Mouse (Mus musculus) adipocyte (in vitro differentiated cells): ENCODE results near the gene Slc39a5.

Source experiments
- DNase-seq: peaks from one replicate; pipeline ENCODE4 v3.0.0-alpha.2; 2016; ENCODE audit warnings: low spot score

Gene Slc39a5

GRCm38 (mm10) chr10:128376099-128376454, 25.0 kb downstream of the Slc39a5 start:
- no peak for DNase-seq

GRCm38 (mm10) chr10:128374393-128374792, 26.6 kb downstream of the Slc39a5 start:
- no peak for DNase-seq

DNA sequence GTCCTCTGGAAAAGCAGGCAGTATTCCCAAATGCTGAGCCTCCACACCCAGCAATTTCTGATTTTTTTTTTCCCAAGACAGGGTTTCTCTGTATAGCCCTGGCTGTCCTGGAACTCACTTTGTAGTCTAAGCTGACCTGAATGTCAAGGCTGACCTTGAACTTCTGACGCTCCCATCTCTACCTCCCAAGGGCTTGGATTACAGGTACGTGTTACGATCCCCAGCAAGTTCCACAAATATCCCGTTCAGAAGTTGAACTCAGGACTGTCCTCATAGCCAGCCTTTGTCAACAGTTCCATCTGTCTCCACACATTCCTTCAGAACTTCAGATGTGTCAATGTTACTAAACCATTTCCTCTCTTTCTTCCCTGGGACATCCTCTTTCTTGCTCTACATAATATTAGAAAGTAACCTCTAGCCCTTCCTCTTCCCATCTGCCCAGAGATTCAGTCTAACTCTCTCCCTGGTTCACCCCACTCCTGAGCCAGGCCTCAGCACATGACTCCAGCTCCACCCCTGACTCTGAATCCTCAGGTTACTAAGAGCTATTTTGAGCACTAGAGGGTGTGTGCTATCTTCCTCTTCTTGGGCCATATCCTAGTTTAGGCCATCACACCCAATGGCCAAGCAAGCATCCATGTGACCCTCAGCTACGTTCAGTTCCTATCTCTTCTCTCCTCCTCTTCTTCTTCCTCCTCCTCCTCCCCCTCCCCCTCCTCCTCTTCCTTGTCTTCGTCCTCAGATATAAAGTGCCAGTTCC, 27.9 kb downstream of the Slc39a5 start:
- DNase-seq: peak; percentile 37

DNA sequence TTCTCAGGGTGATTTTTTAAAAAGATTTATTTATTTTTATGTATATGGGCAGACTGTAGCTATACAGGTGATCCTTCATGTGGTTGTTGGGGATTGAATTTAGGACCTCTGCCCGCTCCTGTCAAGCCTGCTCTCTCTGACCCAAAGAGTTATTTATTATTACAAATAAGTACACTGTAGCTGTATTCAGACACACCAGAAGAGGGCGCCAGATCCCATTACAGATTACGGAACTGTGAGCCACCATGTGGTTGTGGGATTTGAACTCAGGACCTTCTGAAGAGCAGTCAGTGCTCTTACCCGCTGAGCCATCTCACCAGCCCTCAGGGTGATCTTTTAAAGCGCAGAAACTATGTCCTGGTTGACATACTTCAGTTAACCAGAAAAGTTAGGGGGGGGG, 28.9 kb downstream of the Slc39a5 start:
- no peak for DNase-seq

DNA sequence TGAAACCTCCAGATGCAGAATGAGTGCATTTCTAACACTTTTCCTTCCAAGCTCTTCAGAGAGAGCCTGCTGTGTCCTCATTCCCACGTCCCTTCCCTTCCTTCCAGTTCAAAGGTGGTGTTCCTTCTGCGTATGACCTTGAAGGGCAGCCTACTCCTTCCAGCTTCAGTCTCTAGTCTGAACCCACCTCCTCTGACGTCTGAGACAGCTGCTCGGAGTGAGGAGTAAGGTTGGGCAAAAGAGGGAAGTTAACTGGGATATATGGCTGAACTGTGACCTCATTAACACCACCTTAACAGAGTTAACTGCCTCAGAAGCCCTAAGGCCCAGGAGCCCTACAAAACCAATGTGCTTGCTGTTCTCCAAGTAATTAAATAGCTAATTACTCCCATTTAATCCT, 30.4 kb downstream of the Slc39a5 start:
- DNase-seq: no peak

GRCm38 (mm10) chr10:128370021-128370420, 31.0 kb downstream of the Slc39a5 start:
- DNase-seq: no peak

GRCm38 (mm10) chr10:128369599-128369998, 31.4 kb downstream of the Slc39a5 start:
- DNase-seq: no peak

DNA sequence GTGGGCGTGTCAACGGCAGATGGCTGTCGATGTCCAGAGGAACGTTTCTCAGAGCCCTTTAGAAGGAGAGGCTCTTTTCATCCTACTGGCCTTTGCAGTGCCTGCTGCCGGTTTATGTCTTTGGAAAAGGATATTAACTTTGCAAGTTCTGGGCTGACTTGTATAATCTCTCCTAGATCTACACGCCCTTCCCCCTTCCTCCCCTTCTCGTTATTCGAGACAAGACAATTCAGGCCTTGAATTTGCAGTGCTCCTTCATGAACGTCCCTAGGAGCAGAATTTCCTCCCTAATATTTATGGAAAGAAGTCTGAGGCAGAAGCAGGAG, 31.8 kb downstream of the Slc39a5 start:
- DNase-seq: no peak

GRCm38 (mm10) chr10:128368402-128369217, 32.4 kb downstream of the Slc39a5 start, which contains the start of gene Coq10a:
TSS of gene Coq10a (minus strand) at chr10:128368997.
- DNase-seq: peak; percentile 86

DNA sequence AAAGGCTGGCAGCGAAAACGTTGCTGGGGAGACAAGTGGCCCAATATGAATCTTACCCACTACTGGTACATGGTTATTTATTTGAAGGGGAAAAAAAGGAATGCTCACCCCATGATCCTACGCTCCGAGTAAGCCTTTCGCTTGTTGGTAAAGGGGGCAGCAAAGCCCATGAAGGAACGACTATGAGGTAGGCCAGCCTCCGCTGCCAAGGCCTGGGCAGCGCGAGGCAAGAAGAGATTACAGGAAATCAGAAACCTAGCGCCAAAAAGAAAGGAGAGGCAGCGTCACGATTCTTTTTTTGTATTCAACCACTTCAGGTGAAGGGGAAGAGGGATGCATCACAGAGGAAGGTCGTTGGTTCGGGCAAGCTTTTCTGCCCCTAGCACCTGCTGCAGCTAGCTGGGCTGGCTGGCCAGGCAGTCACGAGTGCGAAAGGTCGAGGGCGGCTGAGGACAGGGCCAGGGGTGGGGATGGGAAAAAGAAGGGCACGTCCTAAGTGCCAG, 33.1 kb downstream of the Slc39a5 start:
- no peak for DNase-seq

DNA sequence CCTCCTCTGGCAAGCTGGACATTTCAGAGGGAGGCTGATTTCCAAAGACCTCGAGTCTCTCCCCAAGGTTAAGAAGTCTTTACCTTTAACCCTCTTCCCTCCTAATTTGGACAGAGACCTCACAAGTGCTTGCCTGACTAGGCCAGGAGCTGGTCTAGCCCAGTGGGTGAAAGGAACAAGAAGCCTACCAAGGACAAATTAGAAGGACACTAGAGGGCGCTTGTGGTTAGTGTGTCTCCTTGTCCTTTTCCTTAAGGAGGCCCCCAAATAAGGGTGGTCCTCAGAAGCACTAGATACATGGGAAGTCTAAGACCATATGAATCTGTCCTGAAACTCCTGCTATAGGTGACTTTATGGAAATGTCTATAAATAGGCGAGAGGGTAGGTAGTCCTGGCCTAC, 38.5 kb downstream of the Slc39a5 start:
- peak; percentile 57 for DNase-seq

DNA sequence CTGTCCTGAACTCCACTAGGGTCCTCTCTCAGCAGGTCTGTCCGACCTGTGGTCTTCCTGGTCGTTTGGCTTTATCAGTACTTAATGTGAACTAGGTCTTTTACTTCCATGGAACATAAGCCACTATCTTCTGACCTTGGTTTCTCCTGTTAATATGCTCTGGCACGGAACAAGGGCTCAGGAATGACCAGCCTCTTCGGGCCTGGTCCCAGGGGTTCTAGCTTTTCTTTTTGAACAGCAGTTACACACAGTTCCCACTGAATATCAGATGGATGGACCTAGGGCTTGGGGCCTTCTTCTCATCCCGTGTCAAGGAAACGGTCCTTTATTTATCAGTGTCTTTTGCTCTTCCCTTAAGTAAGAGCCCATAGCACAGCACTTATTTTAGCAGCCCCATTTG, 39.2 kb downstream of the Slc39a5 start:
- DNase-seq: no peak

DNA sequence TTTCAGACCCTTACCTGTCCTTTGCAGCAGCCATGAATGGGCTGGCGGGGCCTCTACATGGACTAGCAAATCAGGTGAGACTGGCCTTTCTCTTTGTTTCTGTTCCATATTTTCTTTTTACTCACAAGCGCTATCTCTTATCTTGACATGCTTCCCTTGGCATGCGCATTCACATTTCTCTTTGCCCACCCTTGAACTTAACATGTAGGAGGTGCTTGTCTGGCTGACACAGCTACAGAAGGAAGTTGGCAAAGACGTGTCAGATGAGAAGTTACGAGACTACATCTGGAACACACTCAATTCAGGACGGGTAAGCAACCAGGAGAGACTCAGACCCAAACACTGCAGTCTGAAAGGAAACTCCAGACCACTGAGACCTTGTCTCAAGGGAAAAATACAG, 41.8 kb downstream of the Slc39a5 start:
- DNase-seq: no peak

GRCm38 (mm10) chr10:128358796-128359195, 42.2 kb downstream of the Slc39a5 start:
- peak; percentile 80 for DNase-seq

DNA sequence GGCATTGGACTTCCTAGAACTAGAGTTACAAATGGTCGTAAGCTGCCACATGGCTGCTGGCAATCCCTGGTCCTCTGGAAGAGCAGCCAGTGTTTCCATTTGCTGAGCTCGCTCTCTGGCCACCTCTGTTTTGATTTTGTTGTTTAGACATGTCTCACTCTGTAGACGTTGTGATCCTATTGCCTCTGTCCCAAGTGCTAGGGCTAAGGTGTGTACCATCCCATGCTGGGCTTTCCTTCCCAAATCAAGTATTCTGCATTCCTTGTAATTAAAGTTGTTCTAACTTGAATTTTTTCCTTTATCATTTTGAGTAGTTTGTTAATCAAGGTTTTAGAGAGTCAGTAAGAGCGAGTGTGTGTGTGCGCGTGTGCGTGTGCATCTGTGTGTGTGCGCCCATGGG, 53.5 kb downstream of the Slc39a5 start:
- no peak for DNase-seq
